Mouse (Mus musculus) lung, postnatal 4 days (tissue): ENCODE measurements around the gene Pold4.
"Not testable (repeated sequence)": the region's sequence is repeated elsewhere in the genome, so short reads cannot be mapped to it uniquely, and the experiment has no call there.

Experiments
- DNase-seq, 2 experiments: peaks; one replicate each; pipeline ENCODE4 v3.0.0; 2021

The Pold4 gene

GRCm38 (mm10) chr19:4229451-4230076, 2.1 kb upstream of the Pold4 start:
- no peak for DNase-seq

- no peak for DNase-seq
Observed at GRCm38 (mm10) chr19:4230415-4230814, 1.3 kb upstream of the Pold4 start.

GRCm38 (mm10) chr19:4232186-4232572, 480 bp downstream of the Pold4 start:
- DNase-seq: no peak

- DNase-seq: no peak
Observed at GRCm38 (mm10) chr19:4232651-4233050, 952 bp downstream of the Pold4 start.

- DNase-seq: no peak
Observed at GRCm38 (mm10) chr19:4234548-4234947, 2.8 kb downstream of the Pold4 start.

GRCm38 (mm10) chr19:4240247-4240668, 8.6 kb downstream of the Pold4 start:
- no peak for DNase-seq

- no peak for DNase-seq
Observed at GRCm38 (mm10) chr19:4242416-4242815, 10.7 kb downstream of the Pold4 start.

- no peak for DNase-seq
Observed at GRCm38 (mm10) chr19:4244775-4245174, 13.1 kb downstream of the Pold4 start.

- no peak for DNase-seq
Observed at GRCm38 (mm10) chr19:4247010-4247409, 15.3 kb downstream of the Pold4 start.

GRCm38 (mm10) chr19:4248683-4249082, 17.0 kb downstream of the Pold4 start:
- not testable (repeated sequence) for DNase-seq

GRCm38 (mm10) chr19:4254230-4254629, 22.5 kb downstream of the Pold4 start:
- DNase-seq: no peak

GRCm38 (mm10) chr19:4255583-4256162, 24.0 kb downstream of the Pold4 start:
- DNase-seq: no peak

- peak; percentile 91 to 95 for DNase-seq
Observed at GRCm38 (mm10) chr19:4257216-4257896, 25.7 kb downstream of the Pold4 start.

- DNase-seq: no peak
Observed at GRCm38 (mm10) chr19:4257897-4258252, 26.2 kb downstream of the Pold4 start.

- no peak for DNase-seq
Observed at GRCm38 (mm10) chr19:4261038-4261698, 29.5 kb downstream of the Pold4 start.

GRCm38 (mm10) chr19:4262756-4263155, 31.1 kb downstream of the Pold4 start:
- DNase-seq: no peak

GRCm38 (mm10) chr19:4263702-4264101, 32.0 kb downstream of the Pold4 start:
- DNase-seq: no peak

- DNase-seq: no peak
Observed at GRCm38 (mm10) chr19:4264171-4264780, 32.6 kb downstream of the Pold4 start.

GRCm38 (mm10) chr19:4265956-4266355, 34.3 kb downstream of the Pold4 start:
- no peak for DNase-seq

GRCm38 (mm10) chr19:4268566-4269361, 37.1 kb downstream of the Pold4 start, which contains the start of gene Ssh3:
TSS of gene Ssh3 (minus strand) at chr19:4269180.
- peak; percentile 85 to 90 for DNase-seq

- no peak for DNase-seq
Observed at GRCm38 (mm10) chr19:4270187-4270586, 38.5 kb downstream of the Pold4 start.

GRCm38 (mm10) chr19:4270972-4271371, 39.3 kb downstream of the Pold4 start:
- peak in 1 of 2 experiments; percentile 20 for DNase-seq
